Mouse (Mus musculus) v-Abl transformed pro-B cells (cell line): ENCODE data around the gene Olfr304.
"Not testable (repeated sequence)": the region's sequence is repeated elsewhere in the genome, so short reads cannot be mapped to it uniquely, and the experiment has no call there.

Experiments
- in situ Hi-C, 2 experiments: fragments of 400-800 bp; cut with MboI; formaldehyde crosslinking; loops; one replicate each; pipeline ENCODE4 v1.15.1; 2025; ENCODE audit not compliant: unreplicated experiment in 2 of 2

Gene Olfr304

GRCm38 (mm10) chr7:86386558-86386957, at the start of gene Olfr304:
Gene Olfr304, minus strand, starts transcription at chr7:86386658.
- in situ Hi-C loops = no loop called here

GRCm38 (mm10) chr7:86403546-86403945, 17.1 kb upstream of the Olfr304 start, which contains the start of gene Olfr301:
Gene Olfr301, plus strand, starts transcription at chr7:86403846.
- in situ Hi-C loops = no loop called here

DNA sequence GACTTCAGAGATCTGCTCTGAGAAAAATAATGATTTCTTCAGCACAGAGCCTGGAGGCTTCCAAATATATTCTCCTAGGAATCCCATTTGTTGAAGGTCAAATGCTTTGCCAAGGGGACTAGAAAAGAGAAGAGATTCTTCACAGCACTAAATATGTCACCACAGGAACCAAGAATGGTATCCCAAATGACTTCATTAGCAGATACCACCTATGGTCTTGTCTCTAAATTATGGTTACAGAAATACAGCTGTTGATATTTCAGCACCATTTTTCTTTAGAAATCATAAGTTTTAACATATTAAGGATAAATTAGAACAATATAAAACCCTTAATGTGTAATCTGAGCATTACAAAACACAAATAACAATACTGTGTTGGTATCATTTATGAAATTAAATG, 11.2 kb upstream of the Olfr304 start, which contains the start of gene Olfr303:
Gene Olfr303, minus strand, starts transcription at position 101 of the 400 bp plus-strand sequence.
- in situ Hi-C loops = no loop called here

DNA sequence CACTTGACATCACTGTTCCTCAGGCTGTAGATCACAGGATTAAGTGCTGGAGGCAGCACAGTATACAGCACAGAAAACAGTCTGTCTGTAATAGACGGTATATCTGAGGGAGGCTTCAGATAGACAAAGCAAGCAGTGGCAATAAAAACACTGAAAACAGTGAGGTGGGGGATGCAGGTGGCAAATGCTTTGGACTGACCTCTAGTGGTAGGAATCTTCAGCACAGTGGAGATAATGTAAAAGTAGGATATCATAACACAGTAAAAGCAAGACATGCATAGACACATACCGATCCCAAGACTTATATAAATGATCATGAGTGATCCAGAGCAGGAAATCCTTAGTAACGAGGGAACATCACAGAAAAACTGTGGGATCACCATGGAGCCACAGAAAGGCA, 689 bp downstream of the Olfr304 start:
- in situ Hi-C loops = no loop called here

GRCm38 (mm10) chr7:86366828-86367227, 19.6 kb downstream of the Olfr304 start, which contains the start of gene Olfr305:
Gene Olfr305, minus strand, starts transcription at chr7:86366928.
- in situ Hi-C loops = no loop called here

DNA sequence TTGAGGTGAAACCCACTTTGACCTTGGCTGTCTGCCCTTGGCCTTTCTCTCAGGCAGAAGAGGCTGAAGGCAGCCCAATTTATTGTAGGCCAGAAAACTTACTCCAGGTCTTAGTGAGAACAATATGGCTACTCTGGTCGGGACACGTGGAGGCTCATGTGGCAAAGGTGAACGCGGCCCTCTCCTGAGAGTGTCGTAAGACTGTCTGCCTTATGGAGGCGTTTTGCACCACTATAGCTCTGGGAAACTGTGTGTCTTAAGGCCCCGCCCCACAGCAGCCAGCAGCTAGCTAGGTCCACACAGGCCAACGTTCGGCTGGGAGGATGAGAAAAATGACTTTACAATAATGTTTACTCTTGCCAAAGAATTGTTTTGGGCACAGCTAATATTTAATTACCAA, 40.2 kb downstream of the Olfr304 start:
- in situ Hi-C loops = not testable (repeated sequence)

GRCm38 (mm10) chr7:86344253-86344652, 42.2 kb downstream of the Olfr304 start:
- in situ Hi-C loops = no loop called here

GRCm38 (mm10) chr7:86342881-86343565, 43.4 kb downstream of the Olfr304 start:
- in situ Hi-C loops = no loop called here

- in situ Hi-C loops = no loop called here
Measured at GRCm38 (mm10) chr7:86337486-86337885, 49.0 kb downstream of the Olfr304 start, which contains the start of gene Olfr307. Gene Olfr307, minus strand, starts transcription at chr7:86337586.
